Mouse (Mus musculus): ENCODE results near the gene Bnc1. TPM values are rescaled to one million over a fixed set of nuclear protein-coding genes. Genes with fewer than 3 reads are reported as not detected.

Bnc1 gene
- total RNA-seq (2021): not detected
- long read RNA-seq, experiment 1: 0 reads
- long read RNA-seq, experiment 2: 0 reads

GRCm38 (mm10) chr7:81992131-81993061 lies at the start of gene Bnc1:
TSS of gene Bnc1 (minus strand) at chr7:81992292.
- DNase-seq: peak; percentile 11
- intact Hi-C loops (cut with DNase I; ENCODE audit: low total_unique reads): no loop called here

- no peak for DNase-seq
- intact Hi-C loops (cut with DNase I; ENCODE audit: low total_unique reads): no loop called here
These were observed 41.3 kb upstream of the Bnc1 start for GRCm38 (mm10) chr7:82033347-82033746.

- intact Hi-C loops (cut with DNase I; ENCODE audit: low total_unique reads): no loop called here
- DNase-seq: no peak
These were observed 37.6 kb upstream of the Bnc1 start for GRCm38 (mm10) chr7:82029666-82030065.

GRCm38 (mm10) chr7:82025802-82026201 lies 33.7 kb upstream of the Bnc1 start:
- intact Hi-C loops (cut with DNase I; ENCODE audit: low total_unique reads): no loop called here
- DNase-seq: no peak

- intact Hi-C loops (cut with DNase I; ENCODE audit: low total_unique reads): no loop called here
- no peak for DNase-seq
These were observed 31.6 kb upstream of the Bnc1 start for GRCm38 (mm10) chr7:82023676-82024075.

GRCm38 (mm10) chr7:82022404-82022803 lies 30.3 kb upstream of the Bnc1 start:
- no peak for DNase-seq
- intact Hi-C loops (cut with DNase I; ENCODE audit: low total_unique reads): no loop called here

- intact Hi-C loops (cut with DNase I; ENCODE audit: low total_unique reads): no loop called here
- DNase-seq: no peak
These were observed 25.9 kb upstream of the Bnc1 start for GRCm38 (mm10) chr7:82018031-82018430.

GRCm38 (mm10) chr7:82016751-82017710 lies 24.9 kb upstream of the Bnc1 start:
- intact Hi-C loops (cut with DNase I; ENCODE audit: low total_unique reads): no loop called here

GRCm38 (mm10) chr7:82012472-82012871 lies 20.4 kb upstream of the Bnc1 start:
- no peak for DNase-seq
- intact Hi-C loops (cut with DNase I; ENCODE audit: low total_unique reads): no loop called here

More at GRCm38 (mm10) chr7:82016751-82017710, 24.9 kb upstream of the Bnc1 start:
- no peak for DNase-seq

GRCm38 (mm10) chr7:82011534-82012401 lies 19.7 kb upstream of the Bnc1 start:
- intact Hi-C loops (cut with DNase I; ENCODE audit: low total_unique reads): no loop called here
- DNase-seq: no peak

GRCm38 (mm10) chr7:82007151-82007550 lies 15.1 kb upstream of the Bnc1 start:
- DNase-seq: no peak
- intact Hi-C loops (cut with DNase I; ENCODE audit: low total_unique reads): no loop called here

GRCm38 (mm10) chr7:82004228-82004627 lies 12.1 kb upstream of the Bnc1 start:
- intact Hi-C loops (cut with DNase I; ENCODE audit: low total_unique reads): no loop called here
- DNase-seq: no peak

GRCm38 (mm10) chr7:81999816-82000215 lies 7.7 kb upstream of the Bnc1 start:
- intact Hi-C loops (cut with DNase I; ENCODE audit: low total_unique reads): no loop called here
- DNase-seq: peak; percentile 13

- DNase-seq: no peak
- intact Hi-C loops (cut with DNase I; ENCODE audit: low total_unique reads): no loop called here
These were observed 7.3 kb upstream of the Bnc1 start for GRCm38 (mm10) chr7:81999372-81999771.

- intact Hi-C loops (cut with DNase I; ENCODE audit: low total_unique reads): no loop called here
- DNase-seq: no peak
These were observed 3.9 kb upstream of the Bnc1 start for GRCm38 (mm10) chr7:81995975-81996374.

GRCm38 (mm10) chr7:81995126-81995525 lies 3.0 kb upstream of the Bnc1 start:
- intact Hi-C loops (cut with DNase I; ENCODE audit: low total_unique reads): no loop called here
- DNase-seq: no peak

- no peak for DNase-seq
- intact Hi-C loops (cut with DNase I; ENCODE audit: low total_unique reads): no loop called here
These were observed 1.0 kb upstream of the Bnc1 start for GRCm38 (mm10) chr7:81993140-81993539.

GRCm38 (mm10) chr7:81991611-81992061 lies 456 bp downstream of the Bnc1 start:
- intact Hi-C loops (cut with DNase I; ENCODE audit: low total_unique reads): no loop called here
- DNase-seq: no peak

GRCm38 (mm10) chr7:81991116-81991515 lies 976 bp downstream of the Bnc1 start:
- no peak for DNase-seq
- intact Hi-C loops (cut with DNase I; ENCODE audit: low total_unique reads): no loop called here

Data from gastrocnemius, postnatal 14 days (tissue).